Mouse (Mus musculus): Measurements from ENCODE around the gene Plac9a.
"Not testable (repeated sequence)": the region's sequence is repeated elsewhere in the genome, so short reads cannot be mapped to it uniquely, and the experiment has no call there.

The Plac9a gene

DNA sequence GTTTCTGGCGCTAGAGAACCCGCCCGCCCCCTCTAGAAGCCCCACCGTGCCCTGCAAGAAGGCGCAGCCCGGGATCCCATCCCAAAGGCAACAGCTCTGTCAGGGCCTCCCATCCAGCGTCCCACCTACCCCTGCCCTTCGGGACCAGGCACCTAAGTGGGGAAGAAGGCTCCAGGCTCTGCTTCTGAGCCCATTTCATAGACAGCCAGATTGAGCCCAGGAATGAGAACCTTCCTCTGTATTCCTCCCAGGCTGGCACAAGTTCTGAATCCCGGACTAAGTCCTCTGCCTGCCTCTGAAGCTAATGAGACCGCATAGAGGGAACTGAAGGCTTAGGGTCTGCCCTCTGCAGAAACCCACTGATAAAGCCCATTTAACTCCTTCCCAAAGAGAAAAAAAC lies at the start of gene Plac9a:
Plac9a (minus strand) TSS at position 101 of the 400 bp plus-strand sequence.
- not testable (repeated sequence) for DNase-seq (ENCODE audit: low read depth, low spot score)

- not testable (repeated sequence) for DNase-seq (ENCODE audit: low read depth, low spot score)
Observed at GRCm38 (mm10) chr14:25938004-25938403, 35.1 kb upstream of the Plac9a start, which contains the start of gene Cphx1. Gene Cphx1, plus strand, starts transcription at chr14:25938304.

GRCm38 (mm10) chr14:25936867-25937630 lies 34.1 kb upstream of the Plac9a start:
- DNase-seq (ENCODE audit: low read depth, low spot score): not testable (repeated sequence)

DNA sequence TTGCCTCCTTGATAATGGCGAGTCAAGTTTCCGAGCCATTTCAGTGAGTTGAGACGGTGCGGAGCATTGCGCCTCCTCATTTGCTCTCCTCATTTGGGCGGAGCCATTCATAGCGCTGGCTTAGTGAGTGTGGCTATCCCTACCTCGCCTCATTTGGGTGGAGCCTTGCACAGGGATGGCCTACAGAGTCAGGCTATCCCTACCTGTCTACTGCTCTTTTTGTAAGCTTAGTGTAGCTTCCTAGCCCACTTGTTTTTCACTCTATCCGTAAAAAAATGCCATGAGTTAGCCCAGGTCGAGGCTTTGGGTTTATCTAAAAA lies 24.6 kb upstream of the Plac9a start, which contains the start of gene Tmem254a:
Tmem254a (minus strand) TSS at position 111 of the 320 bp plus-strand sequence.
- not testable (repeated sequence) for DNase-seq (ENCODE audit: low read depth, low spot score)

GRCm38 (mm10) chr14:25926814-25927561 lies 24.1 kb upstream of the Plac9a start:
- not testable (repeated sequence) for DNase-seq (ENCODE audit: low read depth, low spot score)

GRCm38 (mm10) chr14:25918427-25919170 lies 15.7 kb upstream of the Plac9a start:
- not testable (repeated sequence) for DNase-seq (ENCODE audit: low read depth, low spot score)

GRCm38 (mm10) chr14:25908976-25909375 lies 6.1 kb upstream of the Plac9a start:
- not testable (repeated sequence) for DNase-seq (ENCODE audit: low read depth, low spot score)

DNA sequence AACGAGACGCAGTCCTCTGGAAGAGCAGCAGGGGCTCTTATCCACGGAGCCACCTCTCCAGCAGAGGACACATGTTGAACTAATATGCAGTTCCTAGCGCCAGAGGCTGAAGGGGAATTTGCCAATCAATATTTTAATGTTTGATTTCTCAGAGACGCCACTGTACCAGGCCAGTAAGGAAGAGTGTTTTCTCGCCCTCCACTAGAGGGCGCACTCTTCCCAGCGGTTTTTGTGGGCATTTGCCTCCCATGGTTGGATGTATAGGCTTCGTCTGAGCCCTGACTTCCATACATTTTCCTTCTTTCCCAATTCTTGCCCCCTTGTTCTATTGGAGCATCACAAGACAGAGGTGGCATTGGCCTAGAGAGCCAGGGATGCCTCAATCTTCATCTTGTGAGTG lies 4.4 kb upstream of the Plac9a start:
- DNase-seq (ENCODE audit: low read depth, low spot score): not testable (repeated sequence)

DNA sequence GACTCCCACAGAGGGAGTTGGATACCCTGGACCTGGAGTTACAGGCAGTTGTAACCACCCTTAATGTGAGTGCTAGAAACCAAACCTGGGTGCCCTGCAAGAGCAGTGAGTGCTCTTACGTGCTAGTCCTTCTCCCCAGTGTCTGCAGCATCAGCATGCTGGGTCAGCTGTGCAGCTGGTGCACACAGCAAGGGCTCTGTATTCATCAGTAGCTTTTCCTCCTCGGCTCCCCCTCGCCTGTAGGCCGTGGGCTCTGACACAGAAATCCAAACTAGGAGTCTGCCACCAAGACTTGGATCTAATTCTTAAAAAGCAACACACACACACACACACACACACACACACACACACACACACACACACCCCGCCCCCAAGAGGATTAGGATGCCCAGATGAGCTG lies 2.3 kb upstream of the Plac9a start:
- DNase-seq (ENCODE audit: low read depth, low spot score): not testable (repeated sequence)

DNA sequence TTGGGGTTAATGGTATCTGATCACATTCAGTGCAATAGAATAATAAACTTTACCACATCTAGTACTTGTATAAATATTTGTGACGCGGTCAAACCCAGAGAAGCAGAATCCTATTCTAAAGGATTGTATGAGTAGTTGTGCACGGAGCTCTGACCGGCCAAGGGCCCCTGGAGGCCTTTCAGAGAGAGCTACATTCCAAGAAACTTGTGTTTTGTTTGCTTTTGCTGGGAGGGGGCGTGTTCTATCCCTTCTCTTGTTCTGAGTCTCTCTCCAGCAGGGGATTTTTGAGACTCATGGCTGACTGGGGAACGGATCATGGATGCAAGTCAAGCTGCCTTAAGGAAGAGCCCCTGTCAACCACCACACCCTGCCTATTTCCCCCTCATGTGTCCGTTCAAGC lies 7.2 kb downstream of the Plac9a start:
- DNase-seq (ENCODE audit: low read depth, low spot score): not testable (repeated sequence)

GRCm38 (mm10) chr14:25894566-25894965 lies 8.3 kb downstream of the Plac9a start:
- DNase-seq (ENCODE audit: low read depth, low spot score): not testable (repeated sequence)

- not testable (repeated sequence) for DNase-seq (ENCODE audit: low read depth, low spot score)
Observed at GRCm38 (mm10) chr14:25885886-25886285, 17.0 kb downstream of the Plac9a start.

DNA sequence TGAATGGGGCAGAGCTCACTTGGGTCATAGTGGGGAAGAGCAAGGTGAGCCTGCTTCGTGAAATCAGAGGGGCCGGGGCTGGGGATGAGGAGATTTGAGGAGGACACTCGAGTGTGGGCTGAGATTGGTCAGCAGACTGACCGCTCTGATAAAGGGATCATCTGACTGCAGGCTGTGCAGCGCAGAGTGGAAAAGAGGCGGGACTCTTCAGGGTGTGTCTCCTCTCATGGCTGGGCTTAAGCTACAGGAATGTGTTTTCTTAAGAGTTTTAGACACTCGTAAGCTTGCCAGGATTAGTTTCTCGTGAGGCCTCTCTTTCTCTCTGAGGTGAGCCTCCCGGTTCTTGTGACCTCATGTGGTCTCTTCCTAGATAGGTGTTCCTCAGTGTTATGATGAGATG lies 21.1 kb downstream of the Plac9a start:
- not testable (repeated sequence) for DNase-seq (ENCODE audit: low read depth, low spot score)

DNA sequence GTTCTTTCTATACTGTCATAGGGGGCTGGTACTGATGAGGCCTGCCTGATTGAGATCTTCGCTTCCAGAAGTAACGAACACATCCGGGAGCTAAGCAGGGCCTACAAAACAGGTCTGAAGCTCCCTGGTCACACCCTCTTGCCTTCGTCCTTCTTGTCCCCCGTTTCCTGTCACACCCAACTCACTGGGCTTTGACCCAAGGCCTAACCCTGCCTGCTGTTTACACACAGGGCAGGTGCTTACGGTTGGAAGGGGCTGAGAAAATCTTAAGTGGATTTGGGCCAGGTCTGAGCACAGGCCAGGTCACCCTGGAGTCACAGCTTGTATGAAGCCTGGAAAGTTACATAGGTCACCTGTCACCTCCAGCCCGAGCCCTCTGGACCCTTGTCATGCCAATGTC lies 26.3 kb downstream of the Plac9a start:
- DNase-seq (ENCODE audit: low read depth, low spot score): not testable (repeated sequence)

- DNase-seq (ENCODE audit: low read depth, low spot score): no peak
Observed at GRCm38 (mm10) chr14:25872461-25873415, 30.2 kb downstream of the Plac9a start.

DNA sequence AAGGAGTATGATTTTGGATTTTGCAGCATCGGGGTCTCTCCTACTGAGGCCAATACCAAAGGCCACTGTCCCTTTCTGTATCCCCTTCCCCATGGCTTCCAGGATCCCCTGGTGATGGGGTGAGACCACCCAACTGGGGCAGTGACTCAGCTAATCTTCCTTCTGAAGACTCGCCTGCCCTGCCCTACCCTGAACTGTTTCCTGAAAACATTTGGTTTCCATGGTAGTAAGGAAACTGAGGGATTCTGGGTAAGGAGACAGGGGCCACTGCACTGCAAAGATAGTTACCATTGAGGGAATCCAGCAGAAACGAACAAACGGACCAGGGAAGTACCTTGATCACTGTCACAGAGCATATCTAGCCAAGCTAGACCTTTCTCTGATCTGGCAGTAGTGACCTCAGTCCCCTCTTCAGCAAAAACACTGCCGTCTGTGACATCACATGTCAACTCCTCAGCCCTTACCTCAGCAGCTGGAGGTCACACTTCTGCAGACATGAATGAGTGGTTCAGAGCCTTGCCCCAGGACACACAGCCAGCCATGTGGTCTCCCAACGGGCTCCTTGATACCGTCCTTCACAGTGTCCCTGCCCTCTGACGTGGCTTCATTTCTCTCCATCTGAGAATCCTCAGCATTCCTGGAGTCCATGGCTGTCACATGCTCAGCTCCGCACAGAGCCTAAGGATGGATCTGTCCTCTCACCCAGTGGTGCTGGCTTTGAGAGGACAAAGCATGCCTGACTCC lies 33.6 kb downstream of the Plac9a start:
- DNase-seq (ENCODE audit: low read depth, low spot score): no peak

DNA sequence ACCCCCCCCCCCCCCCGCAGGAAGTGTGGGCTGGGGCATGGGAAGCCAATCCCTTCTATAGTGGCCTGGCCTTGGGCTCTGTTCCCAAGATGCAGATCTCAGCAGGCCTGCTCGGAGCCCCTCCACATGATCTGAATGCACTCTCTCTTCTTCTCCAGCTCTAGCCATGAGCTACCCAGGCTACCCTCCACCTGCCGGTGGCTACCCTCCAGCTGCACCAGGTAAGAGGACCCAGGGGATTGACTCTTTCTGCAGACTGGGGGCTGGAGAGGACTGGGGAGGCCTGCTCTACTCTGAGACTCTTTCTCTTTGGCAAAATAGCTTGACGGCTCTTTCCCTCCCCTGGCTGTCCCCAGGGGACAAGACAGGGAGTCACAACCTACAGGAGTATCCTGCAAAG lies 34.2 kb downstream of the Plac9a start:
- no peak for DNase-seq (ENCODE audit: low read depth, low spot score)

GRCm38 (mm10) chr14:25867834-25868233 lies 35.1 kb downstream of the Plac9a start:
- no peak for DNase-seq (ENCODE audit: low read depth, low spot score)

DNA sequence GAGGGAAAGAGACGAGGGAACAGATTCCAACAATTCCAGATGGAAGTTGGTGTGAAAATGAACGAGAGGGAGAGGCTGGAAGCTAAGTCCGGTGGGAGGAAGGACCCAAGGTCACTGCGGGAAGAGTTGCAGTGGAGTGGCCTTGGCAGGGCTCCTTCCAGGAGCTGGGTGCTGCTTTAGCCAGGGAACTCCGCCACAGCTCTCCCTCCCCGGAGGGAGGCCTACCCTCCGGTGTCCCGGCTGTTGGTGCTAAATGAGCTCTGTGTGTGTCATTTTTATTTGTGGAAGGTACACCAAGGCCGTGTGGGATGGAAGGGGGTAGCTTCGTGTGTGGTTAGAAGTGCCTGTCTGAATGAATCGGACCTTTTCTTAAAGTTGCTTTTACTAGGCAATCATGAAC lies 36.1 kb downstream of the Plac9a start:
- DNase-seq (ENCODE audit: low read depth, low spot score): no peak

- no peak for DNase-seq (ENCODE audit: low read depth, low spot score)
Observed at GRCm38 (mm10) chr14:25866384-25866783, 36.5 kb downstream of the Plac9a start.

Data from WW6 (cell line).